Mouse (Mus musculus): ENCODE measurements at regions not wholly inside any gene's neighbourhood (a gene's known extent, or its start where the extent isn't known, plus 50 kb on each side); places are given as distances from the start of the nearest gene placed in this dataset.

GRCm38 (mm10) chr9:56547291-56547977 lies 129.0 kb downstream of the Hmg20a start:
- TF ChIP-seq CTCF (IDR thresholded peaks at IDR 0.05; ENCODE audit: low read depth) (no peak), EP300 (IDR thresholded peaks at IDR 0.05; ENCODE audit: low read depth) (no peak)
